8 mouse cellular contexts compared by ENCODE assay signal in genomic region chr10:53595744-53596676, GRCm38 (mm10). TPM values are rescaled to one million over a fixed set of nuclear protein-coding genes. Genes with fewer than 3 reads are reported as not detected.
DNase-seq lines count a peak whose midpoint lies in the region; ATAC-seq and TF ChIP-seq lines count a peak whose summit lies in the region.

No protein-coding gene starts in this region.

- intact Hi-C loops in heart, adult 2 months (cut with DNase I), result loop anchor here (1.0 kb wide), 1 partner anchor 33 kb away; no protein-coding TSS in a partner anchor
- intact Hi-C loops in heart, postnatal 36 days (cut with DNase I), result no loop called here

- no peaks in the 10 kb centered on the region for H3K27me3 ChIP-seq in heart, adult 2 months (ENCODE audit: control insufficient read depth, insufficient read depth, low read length)
- no peaks in the 10 kb centered on the region for H3K27me3 ChIP-seq in forebrain, embryonic 13.5 days
- H3K27me3 ChIP-seq in intestine, embryonic 15.5 days (replicated peaks), result no peaks in the 10 kb centered on the region
- no peaks in the 10 kb centered on the region for H3K27me3 ChIP-seq in midbrain, embryonic 15.5 days (replicated peaks)

- peak overlapping the region; percentile 82 for H3K4me3 ChIP-seq in heart, adult 2 months
- peak overlapping the region; percentile 93 for H3K4me3 ChIP-seq in forebrain, embryonic 13.5 days
- peak overlapping the region; percentile 90 for H3K4me3 ChIP-seq in intestine, embryonic 15.5 days (replicated peaks)
- H3K4me3 ChIP-seq in midbrain, embryonic 15.5 days, result peak overlapping the region; percentile 80

- 6% methylated on average over 21 of the region's 27 CpGs for WGBS in heart, adult 2 months
- WGBS in forebrain, embryonic 13.5 days, result 8% methylated on average over 27 of the region's 27 CpGs
- 4% methylated on average over 26 of the region's 27 CpGs for WGBS in intestine, embryonic 15.5 days
- WGBS in midbrain, embryonic 15.5 days, result 7% methylated on average over 27 of the region's 27 CpGs

- ATAC-seq in activated CD4-positive, CD25-positive, alpha-beta regulatory T cell, adult 4 months, result peak; percentile 49
- ATAC-seq in forebrain, embryonic 13.5 days, result peak; percentile 94
- ATAC-seq in intestine, embryonic 15.5 days, result no peak; the same call in 1 of the 2 replicates
- ATAC-seq in midbrain, embryonic 15.5 days (replicated peaks), result peak; percentile 95

- peak overlapping the region; percentile 82 for H3K9ac ChIP-seq in heart, adult 2 months (ENCODE audit: low read depth, low read length)
- peak overlapping the region; percentile 69 for H3K9ac ChIP-seq in forebrain, embryonic 13.5 days
- peak overlapping the region; percentile 59 for H3K9ac ChIP-seq in intestine, embryonic 15.5 days
- peak overlapping the region; percentile 73 for H3K9ac ChIP-seq in midbrain, embryonic 15.5 days

- TF ChIP-seq CTCF in heart, adult 2 months (IDR thresholded peaks at IDR 0.05), result no peak

- H3K27ac ChIP-seq in heart, adult 2 months, result peak overlapping the region; percentile 93
- peak overlapping the region; percentile 99 for H3K27ac ChIP-seq in forebrain, embryonic 13.5 days
- peak overlapping the region; percentile 96 for H3K27ac ChIP-seq in intestine, embryonic 15.5 days
- peak overlapping the region; percentile 98 for H3K27ac ChIP-seq in midbrain, embryonic 15.5 days

- H3K4me2 ChIP-seq in forebrain, embryonic 13.5 days, result peak overlapping the region; percentile 71
- peak overlapping the region; percentile 81 for H3K4me2 ChIP-seq in intestine, embryonic 15.5 days (replicated peaks)
- H3K4me2 ChIP-seq in midbrain, embryonic 15.5 days, result peak overlapping the region; percentile 63

- no peaks in the 10 kb centered on the region; the same call in 1 of the 2 replicates for H3K79me2 ChIP-seq in heart, adult 2 months (replicated peaks; ENCODE audit: control insufficient read depth, insufficient read depth, low read length)

- H3K9me3 ChIP-seq in forebrain, embryonic 13.5 days (replicated peaks), result no peaks in the 10 kb centered on the region
- no peaks in the 10 kb centered on the region for H3K9me3 ChIP-seq in intestine, embryonic 15.5 days
- H3K9me3 ChIP-seq in midbrain, embryonic 15.5 days, result no peaks in the 10 kb centered on the region

- no peak for TF ChIP-seq EP300 in heart, adult 2 months (IDR thresholded peaks at IDR 0.05; ENCODE audit: insufficient read depth, low read depth, low read length)

- H3K36me3 ChIP-seq in heart, adult 2 months (ENCODE audit: control insufficient read depth, insufficient read depth, low read length), result peaks cover 15% of the 10 kb centered on the region
- H3K36me3 ChIP-seq in forebrain, embryonic 13.5 days (ENCODE audit: poor library complexity, severe bottlenecking), result no peaks in the 10 kb centered on the region
- H3K36me3 ChIP-seq in intestine, embryonic 15.5 days, result no peaks in the 10 kb centered on the region
- no peaks in the 10 kb centered on the region for H3K36me3 ChIP-seq in midbrain, embryonic 15.5 days (replicated peaks)

- peaks cover 4% of the 10 kb centered on the region for H3K4me1 ChIP-seq in heart, adult 2 months (ENCODE audit: control insufficient read depth, insufficient read depth, low read length)
- peaks cover 32% of the 10 kb centered on the region for H3K4me1 ChIP-seq in forebrain, embryonic 13.5 days
- H3K4me1 ChIP-seq in intestine, embryonic 15.5 days (replicated peaks), result 0 out of 2 replicates have a peak, but pooled peaks cover 9% of the 10 kb centered on the region
- H3K4me1 ChIP-seq in midbrain, embryonic 15.5 days, result peaks cover 33% of the 10 kb centered on the region

- no peak; the same call in 1 of the 2 replicates for TF ChIP-seq POLR2A in heart, adult 2 months (IDR thresholded peaks at IDR 0.05; ENCODE audit: insufficient read depth, low read depth, low read length)

- DNase-seq in heart, adult 2 months, result no peak
- no peak for DNase-seq in heart, postnatal 36 days
- peak; percentile 90 for DNase-seq in 416B (ENCODE audit: low read depth)
- no peak for DNase-seq in urinary bladder, adult 2 months (ENCODE audit: low spot score)

RNA-seq across cellular contexts. Expression of gene Asf1a, which starts 0.5 kb away (rescaled TPM):
- total RNA-seq in heart, adult 2 months (2021), result 10 to 100 TPM; 26.7 to 27.0 TPM
- polyA plus RNA-seq in heart, adult 2 months (2012; rRNA removed), result 6.7 and 16.1 TPM in 2 replicates
- total RNA-seq in heart, postnatal 36 days (2021), result 10 to 100 TPM; 28.3 to 33.1 TPM
- 1 to 10 TPM; 7.2 to 9.1 TPM for polyA plus RNA-seq in activated CD4-positive, CD25-positive, alpha-beta regulatory T cell, adult 4 months (2017; shearing (Covaris generic))
- 135 and 148 TPM in 2 replicates for polyA plus RNA-seq in forebrain, embryonic 13.5 days (2015; fragmentation: Nextera tagmentation; extraction: Ambion mirVana)
- polyA plus RNA-seq in intestine, embryonic 15.5 days (2015; fragmentation: Nextera tagmentation; extraction: Ambion mirVana), result 79.3 and 97.2 TPM in 2 replicates
- 59.3 and 59.6 TPM in 2 replicates for polyA plus RNA-seq in midbrain, embryonic 15.5 days (2015; fragmentation: Nextera tagmentation; extraction: Ambion mirVana)
- 29.0 and 34.7 TPM in 2 replicates for polyA plus RNA-seq in urinary bladder, adult 2 months (2012; rRNA removed)

RNA-seq across cellular contexts. Expression of gene Mcm9, which starts 34.2 kb away (rescaled TPM):
- total RNA-seq in heart, adult 2 months (2021), result 1 to 10 TPM; 2.3 to 4.0 TPM
- polyA plus RNA-seq in heart, adult 2 months (2012; rRNA removed), result 1.3 and 2.6 TPM in 2 replicates
- 1 to 10 TPM; 3.7 TPM for total RNA-seq in heart, postnatal 36 days (2021)
- polyA plus RNA-seq in activated CD4-positive, CD25-positive, alpha-beta regulatory T cell, adult 4 months (2017; shearing (Covaris generic)), result 1 to 10 TPM; 3.5 to 5.2 TPM
- 13.5 and 14.5 TPM in 2 replicates for polyA plus RNA-seq in forebrain, embryonic 13.5 days (2015; fragmentation: Nextera tagmentation; extraction: Ambion mirVana)
- polyA plus RNA-seq in intestine, embryonic 15.5 days (2015; fragmentation: Nextera tagmentation; extraction: Ambion mirVana), result 7.4 and 8.3 TPM in 2 replicates
- 6.3 and 6.4 TPM in 2 replicates for polyA plus RNA-seq in midbrain, embryonic 15.5 days (2015; fragmentation: Nextera tagmentation; extraction: Ambion mirVana)
- polyA plus RNA-seq in urinary bladder, adult 2 months (2012; rRNA removed), result 5.0 and 6.0 TPM in 2 replicates
